Mouse (Mus musculus) forebrain, embryonic 11.5 days (tissue): Measurements from ENCODE around the gene Coq10a. TPM values are rescaled to one million over a fixed set of nuclear protein-coding genes. Genes with fewer than 3 reads are reported as not detected.

ENCODE experiments used
- ATAC-seq: fragments of 200-750 bp; cut with Nextera tagmentation; replicated peaks from 2 replicates; pipeline ENCODE4 v1.8.0; 2017; ENCODE audit warnings: moderate TSS enrichment; ENCODE audit not compliant: low FRiP score
- DNase-seq: peaks from one replicate; pipeline ENCODE4 v3.0.0-alpha.2; 2017; ENCODE audit warnings: low spot score
- H3K27ac ChIP-seq: fragments of 300-500 bp; sonication (generic); 2 replicates; pipeline ENCODE4 v1.5.1; 2014; ENCODE audit warnings: low read depth, low read length
- H3K27me3 ChIP-seq: fragments of 300-500 bp; sonication (generic); 2 replicates; pipeline ENCODE4 v1.6.1; 2014; ENCODE audit warnings: mild to moderate bottlenecking, low read length, mixed read lengths; ENCODE audit not compliant: control insufficient read depth, insufficient read depth
- H3K36me3 ChIP-seq: fragments of 300-500 bp; sonication (generic); 2 replicates; pipeline ENCODE4 v1.6.1; 2014; ENCODE audit warnings: mild to moderate bottlenecking, low read length, moderate library complexity, mixed read lengths; ENCODE audit not compliant: control insufficient read depth, insufficient read depth
- H3K4me1 ChIP-seq: fragments of 300-500 bp; sonication (generic); replicated peaks from 2 replicates; pipeline ENCODE4 v1.6.1; 2014; ENCODE audit warnings: low read length, mixed read lengths; ENCODE audit not compliant: control insufficient read depth, insufficient read depth
- H3K4me2 ChIP-seq: fragments of 300-500 bp; sonication (generic); 2 replicates; pipeline ENCODE4 v1.6.1; 2014; ENCODE audit warnings: low read depth, mild to moderate bottlenecking, low read length, moderate library complexity, mixed read lengths; ENCODE audit not compliant: severe bottlenecking
- H3K4me3 ChIP-seq: fragments of 300-500 bp; sonication (generic); 2 replicates; pipeline ENCODE4 v1.5.1; 2014; ENCODE audit warnings: low read depth, low read length
- H3K9ac ChIP-seq: fragments of 300-500 bp; sonication (generic); 2 replicates; pipeline ENCODE4 v1.6.1; 2014; ENCODE audit warnings: low read length
- H3K9me3 ChIP-seq: fragments of 300-500 bp; sonication (generic); 2 replicates; pipeline ENCODE4 v1.6.1; 2016; ENCODE audit warnings: low read length, mixed read lengths; ENCODE audit not compliant: control insufficient read depth
- WGBS: fragments of 180-500 bp; shearing (Covaris S2); extraction: QIAGEN DNeasy Blood & Tissue Kit; methylation state at CpG from one replicate; pipeline ENCODE4 v1.1.7; 2014; 5-methylcytosine and 5-hydroxymethylcytosine counted together
- polyA plus RNA-seq: library from polyadenylated mRNA; unstranded; fragments of >200 nt; fragmentation: Nextera tagmentation; extraction: Ambion mirVana; gene quantifications from 2 replicates; pipeline ENCODE4 v1.2.1, GENCODE M21; 2014

The Coq10a gene
- 21.0 and 23.1 TPM in 2 replicates for polyA plus RNA-seq

- Histone ChIP-seq H3K9me3 (no peaks in the 10 kb centered on the region), H3K4me2 (peak within 1 kb of the TSS; percentile 56), H3K4me3 (peak within 1 kb of the TSS; percentile 70), H3K27ac (peak within 1 kb of the TSS; percentile 85), H3K36me3 (no peaks in the 10 kb centered on the region; the same call in 1 of the 2 replicates), H3K4me1 (no peaks in the 10 kb centered on the region), H3K27me3 (no peaks in the 10 kb centered on the region), H3K9ac (peak within 1 kb of the TSS; percentile 64)
- peak; percentile 94 for DNase-seq
- WGBS: under 1% methylated on average over 84 of the region's 87 CpGs
- peak; percentile 95 for ATAC-seq
These were observed at the start of gene Coq10a for GRCm38 (mm10) chr10:128368402-128369217. Gene Coq10a (minus strand): TSS chr10:128368997.

- H3K27ac ChIP-seq: no peak overlapping the region
- peaks cover 13% of the 10 kb centered on the region for H3K4me1 ChIP-seq
- no peak for ATAC-seq
- no peaks in the 10 kb centered on the region for H3K27me3 ChIP-seq
- H3K4me3 ChIP-seq: no peak overlapping the region
- 97% methylated on average over 5 of the region's 5 CpGs for WGBS
- no peaks in the 10 kb centered on the region; the same call in 1 of the 2 replicates for H3K36me3 ChIP-seq
- no peak for DNase-seq
- H3K9ac ChIP-seq: no peak overlapping the region
- no peaks in the 10 kb centered on the region for H3K9me3 ChIP-seq
- H3K4me2 ChIP-seq: no peak overlapping the region
These were observed 46.1 kb upstream of the Coq10a start for GRCm38 (mm10) chr10:128414848-128415247.

- Histone ChIP-seq H3K9me3 (no peaks in the 10 kb centered on the region), H3K27ac (no peak overlapping the region), H3K27me3 (no peaks in the 10 kb centered on the region), H3K9ac (peak overlapping the region; percentile 84), H3K4me2 (peak overlapping the region; percentile 96; the same call in 1 of the 2 replicates), H3K4me1 (peaks cover 13% of the 10 kb centered on the region), H3K4me3 (no peak overlapping the region), H3K36me3 (no peaks in the 10 kb centered on the region; the same call in 1 of the 2 replicates)
- DNase-seq: no peak
- no peak for ATAC-seq
- WGBS: 57% methylated on average over 1 of the region's 1 CpGs
These were observed 44.3 kb upstream of the Coq10a start for GRCm38 (mm10) chr10:128413076-128413475.

- H3K9ac ChIP-seq: peak overlapping the region; percentile 84
- DNase-seq (no peak), ATAC-seq (no peak)
- no peaks in the 10 kb centered on the region for H3K27me3 ChIP-seq
- no peaks in the 10 kb centered on the region for H3K9me3 ChIP-seq
- peak overlapping the region; percentile 93 for H3K4me3 ChIP-seq
- peak overlapping the region; percentile 96 for H3K4me2 ChIP-seq
- 51% methylated on average over 1 of the region's 1 CpGs for WGBS
- H3K27ac ChIP-seq: no peak overlapping the region
- H3K4me1 ChIP-seq: peaks cover 13% of the 10 kb centered on the region
- H3K36me3 ChIP-seq: no peaks in the 10 kb centered on the region; the same call in 1 of the 2 replicates
These were observed 43.8 kb upstream of the Coq10a start for GRCm38 (mm10) chr10:128412558-128412957.

- ATAC-seq (no peak), DNase-seq (no peak)
- H3K27ac ChIP-seq: peak overlapping the region; percentile 81
- H3K36me3 ChIP-seq: no peaks in the 10 kb centered on the region; the same call in 1 of the 2 replicates
- peak overlapping the region; percentile 93 for H3K4me3 ChIP-seq
- peaks cover 13% of the 10 kb centered on the region for H3K4me1 ChIP-seq
- H3K9ac ChIP-seq: peak overlapping the region; percentile 84
- WGBS: under 1% methylated on average over 14 of the region's 14 CpGs
- no peaks in the 10 kb centered on the region for H3K9me3 ChIP-seq
- no peaks in the 10 kb centered on the region for H3K27me3 ChIP-seq
- H3K4me2 ChIP-seq: peak overlapping the region; percentile 96
These were observed 43.2 kb upstream of the Coq10a start for GRCm38 (mm10) chr10:128412055-128412381.

- under 1% methylated on average over 50 of the region's 50 CpGs for WGBS
- H3K4me2 ChIP-seq: peak within 1 kb of the TSS; percentile 96
- DNase-seq (peak; percentile 98), ATAC-seq (peak; percentile 90)
- H3K9me3 ChIP-seq: no peaks in the 10 kb centered on the region
- peaks cover 13% of the 10 kb centered on the region for H3K4me1 ChIP-seq
- H3K9ac ChIP-seq: peak within 1 kb of the TSS; percentile 84
- H3K27me3 ChIP-seq: no peaks in the 10 kb centered on the region
- peak within 1 kb of the TSS; percentile 93 for H3K4me3 ChIP-seq
- H3K27ac ChIP-seq: peak within 1 kb of the TSS; percentile 81
- H3K36me3 ChIP-seq: no peaks in the 10 kb centered on the region; the same call in 1 of the 2 replicates
These were observed 42.6 kb upstream of the Coq10a start, which contains the start of the genes Nabp2 and Rnf41 for GRCm38 (mm10) chr10:128411211-128412054. Gene Nabp2 (minus strand): TSS chr10:128411492. Gene Rnf41 (plus strand): TSS chr10:128411657.

- H3K4me3 ChIP-seq: peak overlapping the region; percentile 93
- peak overlapping the region; percentile 81; the same call in 1 of the 2 replicates for H3K27ac ChIP-seq
- ATAC-seq: no peak
- H3K9me3 ChIP-seq: no peaks in the 10 kb centered on the region
- peak overlapping the region; percentile 84 for H3K9ac ChIP-seq
- H3K4me1 ChIP-seq: peaks cover 13% of the 10 kb centered on the region
- H3K27me3 ChIP-seq: no peaks in the 10 kb centered on the region
- peak overlapping the region; percentile 96 for H3K4me2 ChIP-seq
- 15% methylated on average over 4 of the region's 4 CpGs for WGBS
- DNase-seq: no peak
- H3K36me3 ChIP-seq: no peaks in the 10 kb centered on the region
These were observed 41.7 kb upstream of the Coq10a start for GRCm38 (mm10) chr10:128410560-128410845.

- H3K4me2 ChIP-seq: peak overlapping the region; percentile 96
- no peaks in the 10 kb centered on the region for H3K36me3 ChIP-seq
- no peaks in the 10 kb centered on the region for H3K27me3 ChIP-seq
- H3K4me1 ChIP-seq: peaks cover 13% of the 10 kb centered on the region
- H3K27ac ChIP-seq: peak overlapping the region; percentile 82
- 8% methylated on average over 36 of the region's 36 CpGs for WGBS
- no peaks in the 10 kb centered on the region for H3K9me3 ChIP-seq
- DNase-seq (peak; percentile 98), ATAC-seq (peak; percentile 90)
- peak overlapping the region; percentile 96 for H3K9ac ChIP-seq
- H3K4me3 ChIP-seq: peak overlapping the region; percentile 93
These were observed 41.1 kb upstream of the Coq10a start for GRCm38 (mm10) chr10:128409692-128410559.
